7 mouse cellular contexts compared by ENCODE assay signal in genomic region chr9:66713135-66714021, GRCm38 (mm10). TPM values are rescaled to one million over a fixed set of nuclear protein-coding genes. Genes with fewer than 3 reads are reported as not detected.
DNase-seq lines count a peak whose midpoint lies in the region; ATAC-seq and TF ChIP-seq lines count a peak whose summit lies in the region.

TSS of gene Car12 (plus strand) at chr9:66713686.

- no peak for TF ChIP-seq CTCF in heart, postnatal 0 days (IDR thresholded peaks at IDR 0.05; ENCODE audit: low read depth)

- peak within 1 kb of the TSS; percentile 72 for H3K4me2 ChIP-seq in heart, postnatal 0 days (ENCODE audit: low read depth, low read length)
- H3K4me2 ChIP-seq in stomach, embryonic 16.5 days (ENCODE audit: low read depth, low read length): peak within 1 kb of the TSS; percentile 71

- H3K9me3 ChIP-seq in heart, postnatal 0 days (replicated peaks; ENCODE audit: control insufficient read depth, low read length): no peaks in the 10 kb centered on the region
- H3K9me3 ChIP-seq in megakaryocyte, embryonic 14.5 days: no peaks in the 10 kb centered on the region
- H3K9me3 ChIP-seq in stomach, embryonic 16.5 days (replicated peaks; ENCODE audit: control insufficient read depth, low read length): no peaks in the 10 kb centered on the region

- 10% methylated on average over 29 of the region's 29 CpGs for WGBS in heart, postnatal 0 days
- WGBS in stomach, embryonic 16.5 days: 14% methylated on average over 29 of the region's 29 CpGs

- no peak within 1 kb of the TSS for H3K27ac ChIP-seq in heart, postnatal 0 days (ENCODE audit: low read depth)
- 0 out of 2 replicates have a peak within 1 kb of the TSS, but pooled peaks have one; percentile 13 for H3K27ac ChIP-seq in stomach, embryonic 16.5 days (ENCODE audit: low read length)

- ATAC-seq in common myeloid progenitor, adult 5-6 weeks (replicated peaks; ENCODE audit: low read depth, poor library complexity, severe bottlenecking): peak; percentile 75
- peak; percentile 63 for ATAC-seq in heart, postnatal 0 days (ENCODE audit: insufficient read depth, low read depth)
- peak; percentile 78 for ATAC-seq in stomach, embryonic 16.5 days (ENCODE audit: insufficient read depth, low FRiP score)

- H3K36me3 ChIP-seq in heart, postnatal 0 days (replicated peaks; ENCODE audit: control insufficient read depth, insufficient read depth, low read length): no peaks in the 10 kb centered on the region
- H3K36me3 ChIP-seq in megakaryocyte, embryonic 14.5 days (replicated peaks; ENCODE audit: low read length): peaks cover 2% of the 10 kb centered on the region
- no peaks in the 10 kb centered on the region for H3K36me3 ChIP-seq in stomach, embryonic 16.5 days (ENCODE audit: control insufficient read depth, insufficient read depth, low read length)

- DNase-seq in A20 (ENCODE audit: low read depth, low spot score): peak; percentile 90
- DNase-seq in CD4-positive, CD25-positive, alpha-beta regulatory T cell, adult 2 months (ENCODE audit: low read depth, low spot score): peak; percentile 82
- no peak for DNase-seq in heart, postnatal 0 days (ENCODE audit: low spot score)
- DNase-seq in layer of hippocampus, postnatal 10 days (ENCODE audit: low spot score in 2 of 2): no peak

- H3K9ac ChIP-seq in heart, postnatal 0 days (replicated peaks; ENCODE audit: low read depth, low read length): no peak within 1 kb of the TSS; the same call in 1 of the 2 replicates
- H3K9ac ChIP-seq in stomach, embryonic 16.5 days (ENCODE audit: low read length): peak within 1 kb of the TSS; percentile 64

- no peak for TF ChIP-seq EP300 in heart, postnatal 0 days (IDR thresholded peaks at IDR 0.05; ENCODE audit: low read depth)

- H3K4me1 ChIP-seq in heart, postnatal 0 days (ENCODE audit: control insufficient read depth, insufficient read depth): peaks cover 20% of the 10 kb centered on the region
- peaks cover 51% of the 10 kb centered on the region for H3K4me1 ChIP-seq in megakaryocyte, embryonic 14.5 days
- H3K4me1 ChIP-seq in stomach, embryonic 16.5 days (ENCODE audit: control insufficient read depth, insufficient read depth, low read length): no peaks in the 10 kb centered on the region

- peak within 1 kb of the TSS; percentile 43 for H3K4me3 ChIP-seq in heart, postnatal 0 days (ENCODE audit: low read depth, low read length)
- peak within 1 kb of the TSS; percentile 94 for H3K4me3 ChIP-seq in megakaryocyte, embryonic 14.5 days (replicated peaks)
- H3K4me3 ChIP-seq in stomach, embryonic 16.5 days (replicated peaks; ENCODE audit: low read length): peak within 1 kb of the TSS; percentile 46

- peaks cover 27% of the 10 kb centered on the region for H3K27me3 ChIP-seq in heart, postnatal 0 days (ENCODE audit: control insufficient read depth, insufficient read depth, low read length)
- H3K27me3 ChIP-seq in megakaryocyte, embryonic 14.5 days (replicated peaks): peaks cover 55% of the 10 kb centered on the region
- peaks cover 3% of the 10 kb centered on the region; the same call in 1 of the 2 replicates for H3K27me3 ChIP-seq in stomach, embryonic 16.5 days (ENCODE audit: control insufficient read depth, insufficient read depth, low read length)

RNA-seq across cellular contexts. Expression of gene Car12, which starts in this region (rescaled TPM):
- 3.4 and 3.7 TPM in 2 replicates for total RNA-seq in common myeloid progenitor, adult 5-6 weeks (2017)
- total RNA-seq in heart, postnatal 0 days (2014; rRNA removed; ENCODE audit: low replicate concordance): 0.27 and 2.5 TPM in 2 replicates
- 0.15 and 0.20 TPM in 2 replicates for polyA plus RNA-seq in heart, postnatal 0 days (2015; fragmentation: Nextera tagmentation; extraction: Ambion mirVana)
- 10 to 100 TPM; 26.1 to 30.4 TPM for total RNA-seq in layer of hippocampus, postnatal 10 days (2021)
- polyA plus RNA-seq in megakaryocyte, embryonic 14.5 days (2012; ENCODE audit: insufficient read depth, low replicate concordance): 1.7 TPM in 2 replicates
- polyA plus RNA-seq in stomach, embryonic 16.5 days (2015; fragmentation: Nextera tagmentation; extraction: Ambion mirVana): 19.3 and 25.5 TPM in 2 replicates

Comparison
In these comparisons a context has a peak if more than half of its experiments do, and no peak if none do; other contexts are left out.
1. DNase-seq: peak in A20 (single experiment) and CD4-positive, CD25-positive, alpha-beta regulatory T cell, adult 2 months (single experiment); none in heart, postnatal 0 days (single experiment) and layer of hippocampus, postnatal 10 days (0 of 2).
2. H3K4me3 ChIP-seq: peak in every context shown above with its lines; median percentile 94 in megakaryocyte, embryonic 14.5 days; 46 in stomach, embryonic 16.5 days; 43 in heart, postnatal 0 days.
3. Peak in every context shown above with its lines, with median percentiles within 50 percentile points of each other: ATAC-seq.